Mouse (Mus musculus) spleen, postnatal 36 days (tissue): ENCODE measurements around the gene Hoxd1.

ENCODE experiments used
- DNase-seq, 2 experiments: peaks; one replicate each; pipeline ENCODE4 v3.0.0; 2022; ENCODE audit warnings: low spot score in 2 of 2, mixed read lengths in 1 of 2

The Hoxd1 gene

DNA sequence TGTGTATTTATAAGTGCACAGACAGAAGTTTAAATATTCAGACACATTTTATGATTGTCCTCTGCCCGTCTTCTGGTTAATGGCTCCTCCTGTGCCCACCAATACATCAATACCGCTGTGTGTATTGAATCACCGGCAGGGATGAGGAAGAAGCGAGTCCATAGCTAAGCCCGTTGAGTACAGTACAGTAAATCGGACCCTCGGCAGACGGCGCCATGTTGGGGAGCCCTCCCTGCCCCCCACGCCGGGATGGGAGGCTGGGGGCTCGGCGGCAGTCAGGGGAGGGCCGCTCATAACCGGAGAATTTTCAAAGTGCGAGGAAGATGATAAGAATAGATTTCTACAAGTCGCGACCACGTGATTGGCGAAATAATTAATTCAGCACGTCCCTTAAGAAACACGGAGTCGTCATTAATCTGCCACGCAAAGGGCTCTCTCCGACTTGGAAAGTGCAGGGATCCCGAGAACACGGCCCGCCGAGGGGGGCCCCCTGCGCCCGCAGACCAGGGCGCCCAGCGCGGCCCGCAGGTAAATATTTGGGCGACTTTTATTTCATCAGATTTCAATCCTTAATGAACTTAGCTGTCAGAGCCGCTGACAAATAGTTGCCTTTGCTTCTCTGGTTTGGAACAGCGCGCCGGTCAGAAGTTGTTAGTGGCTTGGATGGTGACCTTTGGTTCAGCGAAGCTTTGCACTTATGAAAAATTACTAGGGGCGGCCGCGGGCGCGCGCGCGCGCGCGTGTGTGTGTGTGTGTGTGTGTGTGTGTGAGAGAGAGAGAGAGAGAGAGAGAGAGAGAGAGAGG, 30.1 kb upstream of the Hoxd1 start:
- no peak for DNase-seq

DNA sequence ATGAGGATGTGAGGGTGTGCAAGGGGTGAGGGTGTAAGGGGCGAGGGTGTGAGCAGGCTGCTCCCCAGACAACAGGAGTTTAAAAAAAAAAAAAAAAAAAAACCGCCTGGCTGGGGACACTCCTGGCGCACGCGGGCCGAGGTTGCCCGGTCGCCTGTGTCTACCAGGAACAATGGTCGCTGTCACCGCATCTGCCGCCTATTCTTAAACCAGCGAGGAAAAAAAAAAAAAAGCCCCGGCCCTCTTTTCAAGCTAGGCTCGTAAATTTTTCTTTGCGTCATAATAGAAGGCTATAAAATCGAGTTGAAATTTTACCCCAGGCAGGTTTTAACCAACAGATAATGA, 29.5 kb upstream of the Hoxd1 start:
- no peak for DNase-seq

DNA sequence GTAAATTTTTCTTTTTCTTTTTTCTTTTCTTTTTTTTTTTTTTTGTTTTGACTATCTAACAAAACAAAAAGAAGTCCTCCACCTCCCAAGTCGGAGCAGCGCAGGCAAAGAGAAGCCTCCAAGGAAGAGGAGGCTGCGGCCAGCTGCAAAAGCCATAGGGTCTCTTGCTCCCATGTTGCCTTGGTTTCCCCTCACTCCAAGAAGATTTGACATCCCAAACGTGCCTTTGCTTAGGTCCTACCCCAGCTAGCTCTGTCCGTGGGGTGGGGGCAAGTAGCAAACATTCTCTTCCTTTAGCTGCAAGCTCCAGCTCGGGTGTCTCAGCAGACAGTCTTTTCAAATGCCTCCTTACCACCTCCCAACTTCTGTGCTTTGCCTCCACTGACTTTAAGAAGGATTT, 29.0 kb upstream of the Hoxd1 start:
- DNase-seq, result no peak

DNA sequence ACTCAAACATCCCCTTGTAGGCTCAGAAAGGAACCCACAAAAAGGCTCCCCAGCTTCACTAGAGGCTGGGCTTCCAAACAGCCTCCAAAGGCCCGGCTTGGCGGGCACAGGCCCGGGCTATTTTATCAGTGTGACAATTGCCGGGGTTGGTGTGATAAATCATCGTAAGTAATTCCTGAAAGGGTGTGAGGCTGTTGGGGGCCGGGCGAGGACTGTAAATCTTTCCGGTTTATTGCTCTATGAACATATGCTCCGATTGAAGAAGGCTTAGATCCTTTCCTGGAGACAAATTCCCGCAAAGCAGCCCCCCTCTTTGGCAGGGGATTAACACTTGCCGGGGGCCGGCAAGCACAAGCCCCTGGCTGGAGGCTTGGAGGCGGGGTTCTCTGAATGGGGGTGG, 28.3 kb upstream of the Hoxd1 start:
- no peak for DNase-seq

DNA sequence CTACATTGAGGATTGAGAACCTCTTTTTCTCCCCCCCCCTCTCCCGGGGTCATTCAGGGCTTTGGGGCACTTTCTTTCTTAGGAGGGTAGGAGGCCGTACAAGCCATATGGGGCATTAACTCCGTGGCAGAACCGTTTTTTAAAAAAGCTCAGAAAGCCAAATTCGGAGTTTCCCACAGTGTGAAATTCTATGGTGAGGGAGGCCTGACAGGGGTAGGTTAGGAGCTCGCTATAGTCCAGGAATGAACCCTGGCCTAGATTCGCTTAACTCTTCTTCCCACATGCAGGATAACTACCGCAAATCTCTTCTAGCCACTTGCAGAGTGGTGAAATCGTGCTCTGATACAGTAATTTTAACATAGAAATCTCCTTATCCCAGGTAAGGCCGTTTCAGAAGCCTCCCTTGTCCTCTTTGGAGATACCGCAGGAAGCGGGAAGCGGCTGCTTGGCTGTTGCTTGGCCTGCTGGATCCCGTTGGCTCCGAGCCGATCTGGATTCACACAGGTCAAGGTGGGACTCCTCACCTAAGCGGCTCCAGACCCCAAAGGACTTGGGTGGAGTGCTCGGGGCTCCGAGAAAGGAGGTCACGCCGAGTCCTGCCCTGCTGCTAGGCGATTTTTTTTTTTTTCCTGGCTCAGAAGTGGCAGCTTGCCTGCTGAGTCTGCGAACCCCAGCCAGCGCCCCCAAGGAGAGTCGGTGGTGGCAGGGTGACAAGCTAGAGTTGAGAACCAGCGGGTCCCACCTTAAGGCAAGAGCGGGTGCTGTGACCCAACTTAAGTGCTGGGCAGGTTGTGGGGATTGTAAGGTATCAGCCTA, 27.6 kb upstream of the Hoxd1 start:
- no peak for DNase-seq

DNA sequence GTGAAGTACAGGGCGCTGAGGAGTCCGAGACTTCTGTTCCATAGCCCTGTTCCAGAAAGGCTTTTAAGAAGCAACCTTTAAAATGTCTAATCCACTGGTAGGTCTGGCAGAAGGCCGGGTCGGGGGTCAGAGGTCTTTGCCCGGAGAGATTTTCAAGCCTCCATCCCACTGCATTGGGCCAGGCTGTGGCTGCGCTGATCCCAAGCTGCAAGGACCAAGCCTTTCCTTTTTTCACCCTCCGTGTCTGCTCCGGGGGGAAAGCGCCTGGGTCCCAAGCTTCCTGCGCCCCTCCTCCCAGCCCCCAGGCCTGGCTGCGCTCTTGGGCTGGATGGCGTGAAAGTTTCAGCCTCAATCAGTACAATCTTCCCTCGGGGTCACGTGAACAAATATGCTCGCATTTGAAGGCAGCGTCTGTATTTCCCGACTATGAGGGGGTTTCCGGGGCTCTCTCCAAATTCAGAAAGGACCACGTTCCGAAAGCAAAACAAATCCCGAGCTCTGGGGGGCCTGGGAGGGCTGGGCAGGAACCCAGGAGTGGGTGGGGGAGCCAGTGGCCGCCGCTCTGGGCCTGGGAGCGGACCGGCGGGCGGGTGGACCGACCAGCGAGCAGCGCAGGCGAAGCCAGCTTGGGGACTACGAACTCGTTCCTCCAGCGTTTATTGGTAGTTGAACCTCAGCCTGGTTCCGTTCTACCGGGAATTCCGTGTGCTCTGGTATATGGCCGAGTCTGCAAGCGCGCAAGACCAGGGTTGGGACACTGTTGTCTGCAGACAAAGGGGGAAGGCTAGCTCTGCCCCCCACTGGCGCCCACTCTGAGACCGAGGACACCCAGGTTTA, 26.7 kb upstream of the Hoxd1 start:
- no peak for DNase-seq

DNA sequence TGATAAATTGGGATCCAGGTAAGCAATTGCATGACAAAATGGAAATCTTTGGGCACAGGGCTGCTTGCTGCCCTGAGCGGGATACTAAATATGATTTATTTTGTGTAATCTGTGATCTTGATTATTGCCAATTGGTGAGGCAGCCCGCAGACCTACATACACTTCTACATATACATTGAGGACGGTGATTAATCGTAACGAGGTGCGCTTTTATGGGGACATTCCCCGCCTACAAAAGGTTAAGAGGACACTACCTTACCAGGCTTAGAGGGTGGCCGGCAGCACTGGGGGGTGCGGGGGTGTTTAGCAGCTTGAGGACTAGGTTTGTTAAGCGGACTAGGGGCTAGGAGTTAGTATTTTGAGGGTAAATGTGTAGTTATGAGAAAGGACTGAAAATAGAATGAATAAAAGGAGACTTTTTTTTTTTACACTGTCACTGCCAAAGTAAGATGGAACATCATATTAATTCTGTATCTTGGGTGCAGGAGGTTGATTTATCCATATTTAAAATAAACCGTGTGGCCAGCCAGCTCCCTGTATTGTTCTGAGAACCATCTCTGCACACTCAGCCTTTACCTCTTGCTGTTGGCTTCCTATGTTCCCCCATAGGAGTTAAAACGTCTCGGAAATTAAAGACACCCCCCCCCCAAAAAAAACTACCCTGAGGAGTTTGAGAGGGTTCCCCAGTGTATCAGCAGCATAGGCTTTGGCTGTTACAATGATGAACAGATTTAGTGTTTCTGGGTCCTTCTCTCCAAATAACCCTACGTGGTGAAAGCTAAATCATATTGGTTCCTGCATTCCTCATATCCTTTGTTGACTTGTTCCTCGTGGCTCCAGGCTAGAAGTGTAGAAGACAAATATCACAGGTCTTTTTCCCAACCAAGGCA, 25.8 kb upstream of the Hoxd1 start:
- DNase-seq, result no peak

DNA sequence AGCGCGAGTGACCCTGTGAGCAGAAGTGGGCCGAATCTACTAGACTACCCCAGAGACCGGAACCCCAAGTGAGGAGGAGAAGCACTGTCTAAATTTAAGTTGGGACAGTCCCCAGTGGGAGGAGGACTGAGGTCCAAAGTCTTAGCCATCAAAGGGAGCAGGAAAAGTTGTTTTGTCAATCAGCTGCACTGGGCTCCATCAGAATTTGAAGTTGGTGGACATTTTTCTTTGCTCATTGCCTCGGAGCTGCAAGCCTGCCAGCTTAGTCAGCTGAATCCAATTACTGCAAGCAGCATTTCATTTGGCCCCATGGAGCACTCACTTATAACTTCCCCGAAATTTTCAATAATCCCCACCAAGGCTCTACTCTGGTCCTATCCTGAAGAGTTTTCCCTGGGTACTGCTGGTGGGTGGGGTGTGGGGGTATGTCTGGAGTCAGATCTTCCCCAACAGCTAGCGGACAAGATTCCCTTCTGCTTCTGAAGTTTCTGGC, 25.2 kb upstream of the Hoxd1 start:
- no peak for DNase-seq

DNA sequence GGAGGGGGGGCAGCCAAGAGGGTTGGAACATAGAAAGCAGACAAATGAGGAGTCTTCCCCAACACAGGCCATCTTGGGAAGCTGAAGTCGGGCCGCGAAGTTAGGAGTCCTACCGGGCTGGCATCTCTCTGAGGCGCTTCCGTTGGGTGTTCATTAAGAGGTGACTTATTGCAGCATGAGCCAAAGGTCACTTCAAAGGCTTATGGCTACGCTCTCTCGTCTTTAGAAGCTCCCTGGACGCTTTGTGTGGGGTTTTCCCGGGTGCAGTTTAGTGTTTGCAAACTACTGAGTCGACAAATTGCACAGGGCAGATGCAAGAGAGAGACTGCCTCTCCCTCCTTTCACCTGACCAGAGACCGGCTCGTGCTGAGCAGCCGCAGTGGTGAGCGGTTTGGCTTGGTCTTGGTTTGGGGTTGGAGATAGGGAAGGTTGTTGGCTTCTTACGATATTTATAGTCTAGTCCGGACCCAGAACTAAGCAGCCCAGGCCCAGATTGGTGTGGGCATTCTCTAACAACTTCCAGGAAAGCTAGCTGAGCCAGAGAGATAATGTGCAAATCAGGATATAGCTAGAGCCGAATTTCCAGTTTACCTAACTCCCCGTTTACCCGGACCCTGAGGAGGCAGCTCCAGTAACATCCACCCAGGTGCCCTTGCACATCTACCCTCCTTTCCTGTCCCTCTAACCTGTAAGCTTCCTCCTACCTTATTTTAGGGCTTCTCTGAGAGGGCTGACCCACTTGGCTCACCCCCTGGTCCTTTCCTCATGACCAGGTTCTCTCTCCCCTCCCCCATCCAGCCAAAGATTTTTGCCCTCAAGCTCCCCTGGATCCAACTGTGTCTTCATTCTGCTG, 23.9 kb upstream of the Hoxd1 start:
- DNase-seq, result no peak

DNA sequence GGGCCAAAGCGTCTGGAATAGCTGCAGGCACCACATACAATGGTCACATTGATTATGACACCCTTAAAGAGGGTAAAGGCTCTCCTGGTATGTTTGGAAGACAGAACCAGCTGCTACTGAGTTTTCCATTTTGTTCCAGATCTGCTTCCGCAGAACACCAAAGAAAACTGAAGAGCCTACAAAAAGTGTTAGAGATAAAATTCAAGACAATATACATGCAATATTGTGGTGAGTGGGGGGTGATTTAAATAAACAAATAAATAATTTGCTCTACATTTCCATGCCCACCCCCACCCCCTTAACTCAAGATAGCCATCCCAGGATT, 23.3 kb upstream of the Hoxd1 start:
- no peak for DNase-seq

DNA sequence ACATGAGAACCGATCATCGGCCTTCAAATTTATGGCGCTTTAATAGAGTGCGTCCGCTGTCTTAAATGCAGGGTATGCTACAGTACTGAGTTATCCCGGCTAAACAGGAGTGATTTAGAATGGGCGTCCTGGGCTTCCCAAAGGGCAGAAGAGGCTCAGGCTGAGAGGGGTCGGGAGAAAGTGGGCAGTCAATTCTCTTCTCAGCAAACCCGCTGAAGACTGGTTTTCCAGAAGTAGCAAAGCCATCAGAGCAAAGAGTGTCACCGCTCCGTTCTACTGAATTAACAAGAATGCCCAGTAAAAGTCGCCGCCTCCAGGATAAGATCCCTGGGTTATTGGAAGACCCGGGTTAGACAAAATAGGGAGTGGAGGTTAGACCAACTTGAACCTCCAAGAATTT, 22.9 kb upstream of the Hoxd1 start:
- no peak for DNase-seq

DNA sequence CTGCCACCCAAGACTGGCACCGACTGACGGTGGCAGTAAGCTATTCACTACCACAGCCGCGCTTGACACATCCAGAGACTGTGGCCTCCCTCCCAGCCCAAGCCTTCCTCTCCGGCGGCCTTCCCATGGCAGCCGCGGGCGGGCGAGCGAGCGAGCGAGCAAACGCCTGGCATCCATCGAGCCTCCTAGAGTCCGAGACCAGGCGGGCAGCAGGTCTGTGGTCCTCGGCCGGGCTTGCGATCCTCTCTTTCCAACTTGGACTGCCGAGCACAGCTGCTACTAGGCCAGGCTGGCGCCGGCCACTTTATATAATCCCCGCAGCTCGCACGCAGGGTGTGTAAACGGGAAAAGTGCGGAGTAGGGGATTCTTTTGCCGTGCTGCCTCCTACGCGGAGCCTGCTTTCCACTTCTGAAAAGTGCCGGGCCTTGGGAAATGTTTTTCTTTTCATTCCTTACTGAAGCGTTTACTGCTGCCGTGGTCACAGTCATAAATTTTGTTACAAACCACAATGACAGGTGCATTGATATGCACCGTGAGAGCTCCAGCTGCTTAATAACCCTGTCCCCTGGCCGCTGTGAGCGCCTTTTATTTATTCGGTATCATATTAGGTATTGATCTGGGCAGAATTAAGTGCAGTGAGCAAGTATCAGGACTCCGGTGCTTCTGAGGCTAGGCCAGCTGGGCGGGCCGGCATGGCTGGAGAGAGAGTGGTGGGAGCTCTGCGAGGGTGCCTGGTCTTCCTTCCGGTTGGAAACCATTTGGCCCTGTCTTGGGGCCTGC, 22.3 kb upstream of the Hoxd1 start:
- DNase-seq, result no peak

DNA sequence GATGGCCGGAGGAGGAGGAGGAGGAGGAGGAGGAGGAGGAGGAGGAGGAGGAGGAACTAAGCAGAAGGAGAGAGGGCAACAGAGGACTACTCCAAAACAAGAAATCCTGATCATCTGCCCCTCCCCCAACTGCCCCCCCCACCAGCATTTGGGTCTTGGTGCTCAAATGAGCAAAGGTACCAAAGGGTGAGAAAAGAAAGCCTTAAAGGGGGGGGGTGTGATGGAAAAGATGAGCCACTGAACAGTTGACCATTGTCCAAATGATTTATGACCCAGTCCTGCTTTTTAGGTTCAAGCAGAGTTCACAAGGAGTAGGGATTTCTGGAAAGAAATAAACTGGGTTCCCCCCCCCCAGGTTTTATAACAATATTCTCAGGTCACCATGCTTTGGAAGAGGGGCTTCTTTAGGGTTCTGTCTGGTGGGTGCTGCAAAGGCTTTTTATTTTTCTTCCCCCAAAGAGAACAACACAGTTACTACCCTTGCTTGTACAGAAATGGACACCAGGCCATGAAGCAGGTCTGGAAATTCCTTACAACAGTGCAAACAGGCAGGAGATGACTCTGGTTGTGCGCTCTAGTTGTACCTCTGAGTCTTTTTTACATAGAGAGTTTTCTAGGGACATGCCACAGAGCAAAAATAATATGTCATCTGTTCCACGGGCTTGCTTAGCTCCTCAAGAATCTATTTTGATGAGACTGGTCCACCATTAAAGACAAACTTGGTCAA, 21.4 kb upstream of the Hoxd1 start:
- DNase-seq, result no peak

DNA sequence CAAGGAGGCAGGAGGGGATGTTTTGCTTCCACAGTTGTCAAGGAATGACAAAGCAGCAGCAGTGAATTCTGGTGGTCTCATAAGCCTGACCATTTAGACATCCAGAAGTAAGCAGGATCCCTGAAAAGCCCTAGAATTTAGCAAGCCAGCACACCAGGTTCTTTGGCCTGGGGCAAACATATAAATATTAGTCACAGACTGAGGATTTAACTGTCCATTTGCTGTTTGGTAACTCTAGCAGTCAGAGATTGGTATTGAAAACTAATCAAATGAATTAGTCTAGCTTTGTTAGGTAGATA, 20.9 kb upstream of the Hoxd1 start:
- DNase-seq, result no peak

DNA sequence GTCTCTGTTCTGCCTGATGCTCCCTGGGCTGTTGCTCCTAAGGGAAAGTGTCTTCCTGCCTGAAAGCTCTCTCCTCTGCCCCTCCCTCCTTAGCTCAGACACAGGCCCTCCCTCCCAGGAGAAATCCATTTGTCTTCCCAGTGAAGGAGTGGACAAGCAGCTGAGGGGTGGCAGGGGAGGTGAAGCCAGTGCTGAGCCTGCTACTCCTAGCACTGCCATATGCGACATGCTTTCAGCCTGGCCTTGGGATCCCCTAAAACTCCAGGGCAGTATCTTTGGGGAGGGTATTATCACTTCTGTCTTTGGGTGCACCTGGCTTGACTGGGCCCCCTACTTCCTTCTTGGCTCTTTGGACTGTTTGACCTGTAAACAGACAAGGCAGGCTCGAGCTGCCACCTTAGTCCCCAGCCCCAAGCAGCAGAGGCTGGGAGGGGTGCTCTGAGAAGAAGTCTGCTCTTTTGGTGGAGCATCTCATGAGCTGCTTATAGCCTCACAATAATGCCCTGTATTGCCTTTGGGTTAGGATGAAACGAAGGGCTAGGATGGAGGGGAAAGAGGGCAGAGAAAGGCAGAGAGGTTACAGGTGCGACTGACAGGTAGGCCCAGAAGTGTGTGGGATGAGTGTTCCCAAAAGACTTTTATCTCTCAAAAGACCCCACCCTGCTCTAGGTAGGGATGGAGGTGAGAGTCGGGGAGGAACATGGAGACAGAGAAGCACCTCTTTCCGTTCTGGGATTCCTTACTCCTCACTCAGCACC, 17.1 kb upstream of the Hoxd1 start:
- no peak for DNase-seq

DNA sequence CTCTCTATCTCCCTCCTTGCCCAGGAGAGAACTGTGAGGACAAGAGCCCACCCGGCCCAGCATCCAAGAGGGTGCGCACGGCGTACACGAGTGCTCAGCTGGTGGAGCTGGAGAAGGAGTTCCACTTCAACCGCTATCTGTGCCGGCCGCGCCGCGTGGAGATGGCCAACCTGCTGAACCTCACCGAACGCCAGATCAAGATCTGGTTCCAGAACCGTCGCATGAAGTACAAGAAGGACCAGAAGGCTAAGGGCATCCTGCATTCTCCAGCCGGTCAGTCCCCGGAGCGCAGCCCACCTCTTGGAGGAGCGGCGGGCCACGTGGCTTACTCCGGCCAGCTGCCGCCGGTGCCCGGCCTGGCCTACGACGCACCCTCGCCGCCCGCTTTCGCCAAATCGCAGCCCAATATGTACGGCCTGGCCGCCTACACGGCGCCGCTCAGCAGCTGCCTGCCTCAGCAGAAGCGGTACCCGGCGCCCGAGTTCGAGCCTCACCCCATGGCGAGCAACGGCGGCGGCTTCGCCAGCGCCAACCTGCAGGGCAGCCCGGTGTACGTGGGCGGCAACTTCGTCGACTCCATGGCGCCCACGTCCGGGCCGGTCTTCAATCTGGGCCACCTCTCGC, 16.4 kb upstream of the Hoxd1 start:
- no peak for DNase-seq

DNA sequence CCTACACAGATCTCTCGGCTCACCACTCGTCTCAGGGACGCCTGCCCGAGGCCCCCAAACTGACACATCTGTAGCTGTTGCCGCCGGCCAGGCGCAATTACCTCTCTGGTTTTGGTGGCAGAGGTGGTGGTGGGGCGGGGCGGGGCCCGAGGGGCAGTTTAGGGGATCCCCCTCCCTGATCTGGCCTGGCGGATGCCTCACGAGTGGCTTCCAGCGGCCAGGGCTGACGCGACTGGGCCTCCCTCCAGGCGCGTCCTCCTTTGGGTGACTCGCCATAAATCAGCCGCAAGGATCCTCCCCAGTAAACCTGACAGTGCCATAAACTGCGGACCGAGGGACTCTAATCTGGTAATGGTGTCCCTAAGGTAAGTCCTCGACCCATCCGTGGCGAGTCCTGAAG, 15.8 kb upstream of the Hoxd1 start:
- no peak for DNase-seq

DNA sequence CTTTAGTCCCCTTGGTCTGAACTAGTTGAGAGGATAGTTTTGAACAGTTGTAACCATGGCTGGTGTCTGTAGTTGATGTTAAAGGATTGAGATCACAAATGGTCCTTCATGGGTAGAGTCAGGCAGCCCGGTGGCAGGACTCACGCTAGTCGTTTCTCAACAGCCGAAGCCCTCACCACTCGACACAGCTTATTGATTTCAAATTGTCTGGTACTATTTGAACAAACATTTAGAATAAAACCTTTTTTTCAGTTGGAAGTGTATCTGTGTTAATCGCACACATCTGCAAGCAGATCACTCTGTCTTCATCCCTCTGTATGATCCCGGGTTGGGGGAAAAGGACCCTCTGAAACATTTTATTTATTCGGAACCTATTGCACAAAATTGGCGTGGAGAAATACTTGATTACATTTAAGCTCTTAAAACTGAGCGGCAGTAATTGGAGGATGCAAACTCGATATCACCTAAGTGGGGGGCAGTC, 15.1 kb upstream of the Hoxd1 start:
- no peak for DNase-seq
